Mouse (Mus musculus): ENCODE results near the gene Fgd2. TPM values are rescaled to one million over a fixed set of nuclear protein-coding genes. Genes with fewer than 3 reads are reported as not detected.
"Not testable (repeated sequence)": the region's sequence is repeated elsewhere in the genome, so short reads cannot be mapped to it uniquely, and the experiment has no call there.

Gene Fgd2
- polyA plus RNA-seq, 1 experiment from 2014 or later = 8.3 TPM

- H3K36me3 ChIP-seq; H3K4me3 ChIP-seq; H3K27me3 ChIP-seq; H3K9ac ChIP-seq; ATAC-seq (ENCODE audit: low FRiP score, low read depth); H3K9me3 ChIP-seq; H3K27ac ChIP-seq (replicated peaks); H3K4me2 ChIP-seq: not testable (repeated sequence)
- WGBS = 77% methylated on average over 2 of the region's 2 CpGs
- H3K4me1 ChIP-seq (replicated peaks) = peaks cover 26% of the 10 kb centered on the region
These were observed 34.0 kb downstream of the Fgd2 start for GRCm38 (mm10) chr17:29394761-29395160.

- H3K4me2 ChIP-seq = no peak overlapping the region
- H3K9me3 ChIP-seq = no peaks in the 10 kb centered on the region
- 69% methylated on average over 7 of the region's 7 CpGs for WGBS
- no peak for ATAC-seq (ENCODE audit: low FRiP score, low read depth)
- H3K27ac ChIP-seq (replicated peaks) = no peak overlapping the region
- no peaks in the 10 kb centered on the region for H3K36me3 ChIP-seq
- H3K4me1 ChIP-seq (replicated peaks) = peaks cover 26% of the 10 kb centered on the region
- no peak overlapping the region for H3K9ac ChIP-seq
- H3K27me3 ChIP-seq = no peaks in the 10 kb centered on the region
- H3K4me3 ChIP-seq = no peak overlapping the region
These were observed 34.7 kb downstream of the Fgd2 start for GRCm38 (mm10) chr17:29395381-29395780.

- Histone ChIP-seq H3K4me1 (replicated peaks) (peaks cover 26% of the 10 kb centered on the region), H3K9me3 (no peaks in the 10 kb centered on the region), H3K27ac (replicated peaks) (no peak overlapping the region), H3K4me3 (no peak overlapping the region), H3K36me3 (no peaks in the 10 kb centered on the region), H3K9ac (no peak overlapping the region), H3K27me3 (no peaks in the 10 kb centered on the region), H3K4me2 (no peak overlapping the region; the same call in 1 of the 2 replicates)
- 56% methylated on average over 6 of the region's 6 CpGs for WGBS
- ATAC-seq (ENCODE audit: low FRiP score, low read depth) = no peak
These were observed 35.5 kb downstream of the Fgd2 start for GRCm38 (mm10) chr17:29396056-29396799.

GRCm38 (mm10) chr17:29396821-29397242 is 36.1 kb downstream of the Fgd2 start:
- Histone ChIP-seq H3K9ac (no peak overlapping the region), H3K4me1 (replicated peaks) (peaks cover 26% of the 10 kb centered on the region), H3K27me3 (no peaks in the 10 kb centered on the region), H3K4me3 (no peak overlapping the region), H3K4me2 (peak overlapping the region; percentile 31), H3K36me3 (no peaks in the 10 kb centered on the region), H3K9me3 (no peaks in the 10 kb centered on the region), H3K27ac (replicated peaks) (no peak overlapping the region)
- WGBS = 18% methylated on average over 6 of the region's 6 CpGs
- peak; percentile 69 for ATAC-seq (ENCODE audit: low FRiP score, low read depth)

- no peak overlapping the region for H3K27ac ChIP-seq (replicated peaks)
- H3K9ac ChIP-seq = peak overlapping the region; percentile 15
- peaks cover 26% of the 10 kb centered on the region for H3K4me1 ChIP-seq (replicated peaks)
- WGBS = 2% methylated on average over 27 of the region's 27 CpGs
- H3K4me3 ChIP-seq = peak overlapping the region; percentile 26
- no peaks in the 10 kb centered on the region for H3K27me3 ChIP-seq
- H3K4me2 ChIP-seq = peak overlapping the region; percentile 56
- H3K9me3 ChIP-seq = no peaks in the 10 kb centered on the region
- peak; percentile 45 for ATAC-seq (ENCODE audit: low FRiP score, low read depth)
- no peaks in the 10 kb centered on the region for H3K36me3 ChIP-seq
These were observed 37.0 kb downstream of the Fgd2 start for GRCm38 (mm10) chr17:29397480-29398433.

- peak overlapping the region; percentile 26 for H3K4me3 ChIP-seq
- no peaks in the 10 kb centered on the region for H3K36me3 ChIP-seq
- no peak overlapping the region for H3K27ac ChIP-seq (replicated peaks)
- H3K27me3 ChIP-seq = no peaks in the 10 kb centered on the region
- no peaks in the 10 kb centered on the region for H3K9me3 ChIP-seq
- peak overlapping the region; percentile 56 for H3K4me2 ChIP-seq
- H3K4me1 ChIP-seq (replicated peaks) = peaks cover 26% of the 10 kb centered on the region
- ATAC-seq (ENCODE audit: low FRiP score, low read depth) = no peak
- WGBS = 14% methylated on average over 17 of the region's 17 CpGs
- peak overlapping the region; percentile 15 for H3K9ac ChIP-seq
These were observed 37.8 kb downstream of the Fgd2 start for GRCm38 (mm10) chr17:29398434-29399026.

- Histone ChIP-seq H3K4me1 (replicated peaks) (peaks cover 26% of the 10 kb centered on the region), H3K4me3 (no peak overlapping the region), H3K9me3 (no peaks in the 10 kb centered on the region), H3K27ac (replicated peaks) (no peak overlapping the region), H3K4me2 (no peak overlapping the region), H3K27me3 (no peaks in the 10 kb centered on the region), H3K36me3 (no peaks in the 10 kb centered on the region), H3K9ac (no peak overlapping the region)
- ATAC-seq (ENCODE audit: low FRiP score, low read depth) = no peak
- 52% methylated on average over 14 of the region's 14 CpGs for WGBS
These were observed 38.7 kb downstream of the Fgd2 start for GRCm38 (mm10) chr17:29399241-29399910.

GRCm38 (mm10) chr17:29400044-29400443 is 39.3 kb downstream of the Fgd2 start:
- Histone ChIP-seq H3K4me1 (replicated peaks) (peaks cover 26% of the 10 kb centered on the region), H3K27ac (replicated peaks) (no peak overlapping the region), H3K36me3 (no peaks in the 10 kb centered on the region), H3K9me3 (no peaks in the 10 kb centered on the region), H3K4me2 (no peak overlapping the region), H3K4me3 (no peak overlapping the region), H3K9ac (no peak overlapping the region), H3K27me3 (no peaks in the 10 kb centered on the region)
- 64% methylated on average over 5 of the region's 5 CpGs for WGBS
- ATAC-seq (ENCODE audit: low FRiP score, low read depth) = no peak

- Histone ChIP-seq H3K4me3 (no peak overlapping the region), H3K36me3 (no peaks in the 10 kb centered on the region), H3K9ac (no peak overlapping the region), H3K27me3 (no peaks in the 10 kb centered on the region), H3K9me3 (no peaks in the 10 kb centered on the region), H3K4me2 (no peak overlapping the region), H3K27ac (replicated peaks) (no peak overlapping the region), H3K4me1 (replicated peaks) (peaks cover 24% of the 10 kb centered on the region)
- no peak for ATAC-seq (ENCODE audit: low FRiP score, low read depth)
- 64% methylated on average over 15 of the region's 15 CpGs for WGBS
These were observed 41.1 kb downstream of the Fgd2 start for GRCm38 (mm10) chr17:29401741-29402268.

- 89% methylated on average over 1 of the region's 1 CpGs for WGBS
- no peak for ATAC-seq (ENCODE audit: low FRiP score, low read depth)
- H3K27me3 ChIP-seq = no peaks in the 10 kb centered on the region
These were observed 42.5 kb downstream of the Fgd2 start for GRCm38 (mm10) chr17:29403179-29403578.

GRCm38 (mm10) chr17:29405501-29405900 is 44.8 kb downstream of the Fgd2 start:
- Histone ChIP-seq H3K4me2 (no peak overlapping the region), H3K36me3 (no peaks in the 10 kb centered on the region), H3K27ac (replicated peaks) (no peak overlapping the region), H3K9me3 (no peaks in the 10 kb centered on the region), H3K4me1 (replicated peaks) (no peaks in the 10 kb centered on the region), H3K27me3 (no peaks in the 10 kb centered on the region), H3K9ac (no peak overlapping the region), H3K4me3 (no peak overlapping the region)
- no peak for ATAC-seq (ENCODE audit: low FRiP score, low read depth)
- WGBS = 41% methylated on average over 13 of the region's 13 CpGs

More at GRCm38 (mm10) chr17:29403179-29403578, 42.5 kb downstream of the Fgd2 start:
- Histone ChIP-seq H3K9ac (no peak overlapping the region), H3K4me2 (no peak overlapping the region), H3K9me3 (no peaks in the 10 kb centered on the region), H3K4me1 (replicated peaks) (peaks cover 11% of the 10 kb centered on the region), H3K4me3 (no peak overlapping the region), H3K36me3 (no peaks in the 10 kb centered on the region), H3K27ac (replicated peaks) (no peak overlapping the region)
